Mouse (Mus musculus): ENCODE measurements around the gene Lzts3.

GRCm38 (mm10) chr2:130629839-130630203 lies 12.8 kb downstream of the Lzts3 start, which contains the start of the genes Fastkd5 and Ubox5:
- TF ChIP-seq POLR2A (IDR thresholded peaks at IDR 0.05; ENCODE audit: borderline replicate concordance, extremely low read depth, low read depth, low read length) (peak; percentile 63; the same call in 1 of the 2 replicates), CTCF (IDR thresholded peaks at IDR 0.05; ENCODE audit: insufficient read depth, low read length) (no peak)
